Mouse (Mus musculus) bone marrow macrophage, adult 2 months (primary cell): ENCODE results near the gene Fam172a. TPM values are rescaled to one million over a fixed set of nuclear protein-coding genes. Genes with fewer than 3 reads are reported as not detected.
A peak's percentile ranks its signal among the peaks of the same experiment; 100 is the strongest.
"Not testable (repeated sequence)": the region's sequence is repeated elsewhere in the genome, so short reads cannot be mapped to it uniquely, and the experiment has no call there.

Source experiments
- H3K27ac ChIP-seq: 2 replicates; pipeline ENCODE4 v1.5.1; 2012; ENCODE audit warnings: low read depth, low read length; ENCODE audit not compliant: insufficient read depth
- H3K4me1 ChIP-seq: 2 replicates; pipeline ENCODE4 v1.6.1; 2012; ENCODE audit warnings: low read length; ENCODE audit not compliant: control insufficient read depth, insufficient read depth
- H3K4me3 ChIP-seq: 2 replicates; pipeline ENCODE4 v1.5.1; 2012; ENCODE audit warnings: mild to moderate bottlenecking, low read length, moderate library complexity; ENCODE audit not compliant: insufficient read depth
- CTCF ChIP-seq: IDR thresholded peaks from 2 replicates; pipeline ENCODE4 v1.5.1; 2012; ENCODE audit warnings: low read depth, mild to moderate bottlenecking, low read length, moderate library complexity
- POLR2A ChIP-seq: IDR thresholded peaks from 2 replicates; pipeline ENCODE4 v1.6.1; 2012; ENCODE audit warnings: mild to moderate bottlenecking, low read depth, low read length, borderline replicate concordance
- polyA plus RNA-seq: library from polyadenylated mRNA; stranded (reverse); fragments of >200 nt; gene quantifications from 2 replicates; pipeline ENCODE4 v1.2.4, GENCODE M21; 2012; ENCODE audit not compliant: missing spikeins, insufficient read depth, insufficient read length

Gene Fam172a
- 28.3 and 28.4 TPM in 2 replicates for polyA plus RNA-seq

- H3K27ac ChIP-seq, H3K4me1 ChIP-seq, H3K4me3 ChIP-seq: not testable (repeated sequence)
These were observed at the start of gene Fam172a for GRCm38 (mm10) chr13:77701733-77702132. TSS of gene Fam172a (plus strand) at chr13:77702033.

- Histone ChIP-seq H3K4me1 (no peaks in the 10 kb centered on the region), H3K27ac (no peak overlapping the region), H3K4me3 (no peak overlapping the region)
- no peak for TF ChIP-seq CTCF
- TF ChIP-seq POLR2A: no peak
These were observed 13.2 kb upstream of the Fam172a start for GRCm38 (mm10) chr13:77688651-77689050.

- Histone ChIP-seq H3K4me1 (peaks cover 11% of the 10 kb centered on the region), H3K27ac (peak overlapping the region; percentile 31)
- TF ChIP-seq CTCF: no peak
- no peak for TF ChIP-seq POLR2A
These were observed 6.7 kb downstream of the Fam172a start for GRCm38 (mm10) chr13:77708514-77709013.

GRCm38 (mm10) chr13:77717499-77717898 lies 15.7 kb downstream of the Fam172a start:
- TF ChIP-seq CTCF (no peak), POLR2A (no peak)
- H3K27ac ChIP-seq: no peak overlapping the region
- peaks cover 4% of the 10 kb centered on the region for H3K4me1 ChIP-seq
- H3K4me3 ChIP-seq: no peak overlapping the region

More at GRCm38 (mm10) chr13:77708514-77709013, 6.7 kb downstream of the Fam172a start:
- peak overlapping the region; percentile 97 for H3K4me3 ChIP-seq

- Histone ChIP-seq H3K4me3 (no peak overlapping the region), H3K4me1 (no peaks in the 10 kb centered on the region), H3K27ac (no peak overlapping the region)
- no peak for TF ChIP-seq POLR2A
- TF ChIP-seq CTCF: no peak
These were observed 41.0 kb downstream of the Fam172a start for GRCm38 (mm10) chr13:77742822-77743221.

- TF ChIP-seq CTCF: no peak
- no peak for TF ChIP-seq POLR2A
- no peak overlapping the region for H3K27ac ChIP-seq
- H3K4me3 ChIP-seq: no peak overlapping the region
These were observed 75.8 kb downstream of the Fam172a start for GRCm38 (mm10) chr13:77777606-77778005.

GRCm38 (mm10) chr13:77807341-77807740 lies 105.5 kb downstream of the Fam172a start:
- H3K4me3 ChIP-seq, H3K27ac ChIP-seq, H3K4me1 ChIP-seq: not testable (repeated sequence)

More at GRCm38 (mm10) chr13:77777606-77778005, 75.8 kb downstream of the Fam172a start:
- no peaks in the 10 kb centered on the region for H3K4me1 ChIP-seq

- Histone ChIP-seq H3K4me3 (no peak overlapping the region), H3K4me1 (no peaks in the 10 kb centered on the region), H3K27ac (no peak overlapping the region)
- TF ChIP-seq CTCF: no peak
- TF ChIP-seq POLR2A: no peak
These were observed 108.6 kb downstream of the Fam172a start for GRCm38 (mm10) chr13:77810449-77810848.

- no peak overlapping the region for H3K27ac ChIP-seq
- H3K4me1 ChIP-seq: no peaks in the 10 kb centered on the region
- no peak for TF ChIP-seq POLR2A
- no peak for TF ChIP-seq CTCF
- no peak overlapping the region for H3K4me3 ChIP-seq
These were observed 124.3 kb downstream of the Fam172a start for GRCm38 (mm10) chr13:77826138-77826537.

- H3K4me1 ChIP-seq: no peaks in the 10 kb centered on the region
- no peak overlapping the region for H3K4me3 ChIP-seq
- H3K27ac ChIP-seq: no peak overlapping the region
- TF ChIP-seq CTCF: no peak
- no peak for TF ChIP-seq POLR2A
These were observed 141.3 kb downstream of the Fam172a start for GRCm38 (mm10) chr13:77843017-77843654.

GRCm38 (mm10) chr13:77848868-77849267 lies 147.0 kb downstream of the Fam172a start:
- TF ChIP-seq CTCF (no peak), POLR2A (no peak)
- Histone ChIP-seq H3K4me3 (no peak overlapping the region), H3K27ac (no peak overlapping the region), H3K4me1 (no peaks in the 10 kb centered on the region)
